Mouse (Mus musculus): ENCODE measurements around the gene Rabggta. TPM values are rescaled to one million over a fixed set of nuclear protein-coding genes. Genes with fewer than 3 reads are reported as not detected.
"Not testable (repeated sequence)": the region's sequence is repeated elsewhere in the genome, so short reads cannot be mapped to it uniquely, and the experiment has no call there.

The Rabggta gene
- polyA plus RNA-seq (2015; fragmentation: Nextera tagmentation; extraction: Ambion mirVana): 29.4 and 31.3 TPM in 2 replicates

- no peaks in the 10 kb centered on the region for H3K27me3 ChIP-seq
- under 1% methylated on average over 50 of the region's 50 CpGs for WGBS
- H3K4me3 ChIP-seq: peak within 1 kb of the TSS; percentile 89
- H3K4me1 ChIP-seq: 0 out of 2 replicates have a peak, but pooled peaks cover 10% of the 10 kb centered on the region
- H3K27ac ChIP-seq: peak within 1 kb of the TSS; percentile 85
- H3K36me3 ChIP-seq: peaks cover 27% of the 10 kb centered on the region
- peak within 1 kb of the TSS; percentile 70 for H3K9ac ChIP-seq
- peak; percentile 94 for ATAC-seq (ENCODE audit: insufficient number of reproducible peaks, low FRiP score, low TSS enrichment, low read depth)
- H3K4me2 ChIP-seq: peak within 1 kb of the TSS; percentile 70
- H3K9me3 ChIP-seq: no peaks in the 10 kb centered on the region
These were observed at the start of gene Rabggta for GRCm38 (mm10) chr14:55721700-55722437. Gene Rabggta, minus strand, starts transcription at chr14:55722263.

- Histone ChIP-seq H3K9me3 (no peaks in the 10 kb centered on the region), H3K36me3 (peaks cover 11% of the 10 kb centered on the region; the same call in 1 of the 2 replicates), H3K4me2 (no peak overlapping the region), H3K27me3 (peaks cover 33% of the 10 kb centered on the region), H3K4me3 (no peak overlapping the region), H3K9ac (no peak overlapping the region), H3K4me1 (peaks cover 13% of the 10 kb centered on the region), H3K27ac (no peak overlapping the region)
- ATAC-seq (ENCODE audit: insufficient number of reproducible peaks, low FRiP score, low TSS enrichment, low read depth): no peak
- WGBS: 73% methylated on average over 16 of the region's 16 CpGs
These were observed 47.1 kb upstream of the Rabggta start for GRCm38 (mm10) chr14:55769087-55769703.

GRCm38 (mm10) chr14:55768555-55768954 lies 46.5 kb upstream of the Rabggta start:
- Histone ChIP-seq H3K27ac (no peak overlapping the region), H3K9ac (no peak overlapping the region), H3K9me3 (no peaks in the 10 kb centered on the region), H3K27me3 (peaks cover 36% of the 10 kb centered on the region), H3K4me1 (peaks cover 13% of the 10 kb centered on the region), H3K4me3 (no peak overlapping the region), H3K36me3 (0 out of 2 replicates have a peak, but pooled peaks cover 5% of the 10 kb centered on the region), H3K4me2 (no peak overlapping the region)
- no peak for ATAC-seq (ENCODE audit: insufficient number of reproducible peaks, low FRiP score, low TSS enrichment, low read depth)
- 82% methylated on average over 6 of the region's 6 CpGs for WGBS

GRCm38 (mm10) chr14:55767519-55768414 lies 45.7 kb upstream of the Rabggta start:
- Histone ChIP-seq H3K4me1 (peaks cover 18% of the 10 kb centered on the region), H3K9me3 (no peaks in the 10 kb centered on the region), H3K4me3 (peak overlapping the region; percentile 40), H3K27me3 (peaks cover 36% of the 10 kb centered on the region), H3K27ac (no peak overlapping the region), H3K9ac (peak overlapping the region; percentile 60), H3K4me2 (peak overlapping the region; percentile 86), H3K36me3 (0 out of 2 replicates have a peak, but pooled peaks cover 2% of the 10 kb centered on the region)
- 10% methylated on average over 52 of the region's 52 CpGs for WGBS
- ATAC-seq (ENCODE audit: insufficient number of reproducible peaks, low FRiP score, low TSS enrichment, low read depth): no peak; the same call in 1 of the 2 replicates

- H3K9me3 ChIP-seq: no peaks in the 10 kb centered on the region
- WGBS: 67% methylated on average over 4 of the region's 4 CpGs
- no peak within 1 kb of the TSS for H3K27ac ChIP-seq
- peaks cover 37% of the 10 kb centered on the region for H3K4me1 ChIP-seq
- no peak within 1 kb of the TSS for H3K4me2 ChIP-seq
- no peak for ATAC-seq (ENCODE audit: insufficient number of reproducible peaks, low FRiP score, low TSS enrichment, low read depth)
- no peaks in the 10 kb centered on the region for H3K36me3 ChIP-seq
- H3K4me3 ChIP-seq: no peak within 1 kb of the TSS
- peaks cover 47% of the 10 kb centered on the region for H3K27me3 ChIP-seq
- H3K9ac ChIP-seq: no peak within 1 kb of the TSS
These were observed 43.6 kb upstream of the Rabggta start, which contains the start of gene Ltb4r1 for GRCm38 (mm10) chr14:55765696-55766095. Gene Ltb4r1, plus strand, starts transcription at chr14:55765962.

GRCm38 (mm10) chr14:55763166-55763565 lies 41.1 kb upstream of the Rabggta start:
- no peak overlapping the region for H3K4me3 ChIP-seq
- H3K9me3 ChIP-seq: no peaks in the 10 kb centered on the region
- peak overlapping the region; percentile 96 for H3K4me2 ChIP-seq
- H3K4me1 ChIP-seq: peaks cover 40% of the 10 kb centered on the region
- WGBS: 52% methylated on average over 7 of the region's 7 CpGs
- H3K36me3 ChIP-seq: no peaks in the 10 kb centered on the region
- peaks cover 43% of the 10 kb centered on the region for H3K27me3 ChIP-seq
- peak overlapping the region; percentile 79; the same call in 1 of the 2 replicates for H3K27ac ChIP-seq
- no peak for ATAC-seq (ENCODE audit: insufficient number of reproducible peaks, low FRiP score, low TSS enrichment, low read depth)
- no peak overlapping the region for H3K9ac ChIP-seq

GRCm38 (mm10) chr14:55762001-55762821 lies 40.1 kb upstream of the Rabggta start:
- Histone ChIP-seq H3K9me3 (no peaks in the 10 kb centered on the region), H3K36me3 (no peaks in the 10 kb centered on the region), H3K4me3 (peak overlapping the region; percentile 59), H3K27ac (peak overlapping the region; percentile 79), H3K4me1 (peaks cover 31% of the 10 kb centered on the region), H3K27me3 (peaks cover 36% of the 10 kb centered on the region), H3K4me2 (peak overlapping the region; percentile 96), H3K9ac (peak overlapping the region; percentile 74)
- under 1% methylated on average over 77 of the region's 77 CpGs for WGBS
- ATAC-seq (ENCODE audit: insufficient number of reproducible peaks, low FRiP score, low TSS enrichment, low read depth): peak; percentile 59

GRCm38 (mm10) chr14:55761163-55761562 lies 39.1 kb upstream of the Rabggta start, which contains the start of gene Ltb4r2:
Gene Ltb4r2, plus strand, starts transcription at chr14:55761428.
- Histone ChIP-seq H3K27ac (peak within 1 kb of the TSS; percentile 79), H3K4me2 (peak within 1 kb of the TSS; percentile 96), H3K36me3 (peaks cover 3% of the 10 kb centered on the region; the same call in 1 of the 2 replicates), H3K27me3 (peaks cover 27% of the 10 kb centered on the region), H3K9ac (peak within 1 kb of the TSS; percentile 74), H3K4me3 (peak within 1 kb of the TSS; percentile 59), H3K9me3 (no peaks in the 10 kb centered on the region), H3K4me1 (peaks cover 30% of the 10 kb centered on the region)
- 67% methylated on average over 6 of the region's 6 CpGs for WGBS
- ATAC-seq (ENCODE audit: insufficient number of reproducible peaks, low FRiP score, low TSS enrichment, low read depth): no peak

- Histone ChIP-seq H3K27me3 (peaks cover 21% of the 10 kb centered on the region; the same call in 1 of the 2 replicates), H3K36me3 (peaks cover 13% of the 10 kb centered on the region), H3K4me2 (peak overlapping the region; percentile 35), H3K4me3 (peak overlapping the region; percentile 7; the same call in 1 of the 2 replicates), H3K4me1 (peaks cover 30% of the 10 kb centered on the region)
- H3K9ac ChIP-seq; H3K9me3 ChIP-seq; H3K27ac ChIP-seq; ATAC-seq (ENCODE audit: insufficient number of reproducible peaks, low FRiP score, low TSS enrichment, low read depth): not testable (repeated sequence)
- WGBS: 1% methylated on average over 6 of the region's 6 CpGs
These were observed 38.1 kb upstream of the Rabggta start for GRCm38 (mm10) chr14:55760156-55760555.

GRCm38 (mm10) chr14:55758363-55758784 lies 36.3 kb upstream of the Rabggta start, which contains the start of gene Cideb:
Gene Cideb, minus strand, starts transcription at chr14:55758458.
- peaks cover 30% of the 10 kb centered on the region for H3K4me1 ChIP-seq
- no peak within 1 kb of the TSS for H3K27ac ChIP-seq
- H3K9me3 ChIP-seq: no peaks in the 10 kb centered on the region
- no peak for ATAC-seq (ENCODE audit: insufficient number of reproducible peaks, low FRiP score, low TSS enrichment, low read depth)
- no peak within 1 kb of the TSS for H3K4me3 ChIP-seq
- peaks cover 31% of the 10 kb centered on the region for H3K36me3 ChIP-seq
- H3K27me3 ChIP-seq: peaks cover 12% of the 10 kb centered on the region; the same call in 1 of the 2 replicates
- WGBS: 18% methylated on average over 8 of the region's 8 CpGs
- H3K4me2 ChIP-seq: peak within 1 kb of the TSS; percentile 13; the same call in 1 of the 2 replicates
- H3K9ac ChIP-seq: no peak within 1 kb of the TSS
